Mouse (Mus musculus): ENCODE data around the gene Ccl2. TPM values are rescaled to one million over a fixed set of nuclear protein-coding genes. Genes with fewer than 3 reads are reported as not detected.

The Ccl2 gene
- 2.1 TPM in 1 of 2 replicates, not detected in the other for total RNA-seq (2017)

- ATAC-seq (replicated peaks; ENCODE audit: low read depth, poor library complexity, severe bottlenecking) = peak; percentile 93
Observed at GRCm38 (mm10) chr11:82035356-82035755, at the start of gene Ccl2. Ccl2 (plus strand) TSS chr11:82035571.

GRCm38 (mm10) chr11:81996172-81996841 lies 39.1 kb upstream of the Ccl2 start:
- peak; percentile 93 for ATAC-seq (replicated peaks; ENCODE audit: low read depth, poor library complexity, severe bottlenecking)

- no peak for ATAC-seq (replicated peaks; ENCODE audit: low read depth, poor library complexity, severe bottlenecking)
Observed at GRCm38 (mm10) chr11:81997085-81997484, 38.3 kb upstream of the Ccl2 start.

- no peak for ATAC-seq (replicated peaks; ENCODE audit: low read depth, poor library complexity, severe bottlenecking)
Observed at GRCm38 (mm10) chr11:81998646-81999045, 36.7 kb upstream of the Ccl2 start.

GRCm38 (mm10) chr11:81999469-81999868 lies 35.9 kb upstream of the Ccl2 start:
- no peak; the same call in 1 of the 2 replicates for ATAC-seq (replicated peaks; ENCODE audit: low read depth, poor library complexity, severe bottlenecking)

DNA sequence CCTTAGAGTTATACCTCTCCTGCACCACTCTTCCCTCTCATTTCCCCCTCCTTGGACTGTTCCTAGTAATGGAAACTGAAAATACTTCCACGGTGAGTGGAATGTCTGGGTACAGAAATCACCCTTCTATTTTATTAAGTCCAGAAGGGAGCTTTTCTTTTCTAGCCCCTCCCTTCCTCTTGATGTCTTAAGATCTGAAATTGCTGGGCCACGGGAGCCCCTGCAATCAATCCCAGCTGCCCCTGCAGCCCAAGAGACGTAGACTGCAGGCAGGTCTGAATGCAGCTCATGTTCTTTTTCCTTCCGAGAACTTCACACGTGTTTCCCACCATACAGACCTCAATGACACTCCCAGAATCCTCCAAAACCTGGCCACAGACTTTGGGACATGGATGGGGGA lies 34.8 kb upstream of the Ccl2 start:
- ATAC-seq (replicated peaks; ENCODE audit: low read depth, poor library complexity, severe bottlenecking) = no peak

DNA sequence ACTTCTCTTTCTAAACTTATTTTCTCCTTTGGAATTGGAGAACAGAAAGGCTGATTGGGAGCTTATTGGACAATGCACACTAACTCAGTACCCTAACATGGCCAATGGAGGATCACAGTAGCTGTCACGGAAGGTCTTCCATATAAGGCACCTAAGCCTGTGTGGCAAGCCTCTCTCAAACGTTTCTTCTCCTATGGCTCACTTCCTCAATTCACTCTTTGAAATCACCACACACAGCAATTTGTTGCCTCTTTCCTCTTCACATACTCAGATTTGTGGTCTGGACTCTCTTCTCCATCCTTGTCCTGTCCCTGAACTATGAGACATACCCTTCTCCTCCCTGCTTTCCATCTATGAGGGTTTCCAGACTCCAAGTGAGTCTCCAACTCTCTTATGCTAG lies 30.6 kb upstream of the Ccl2 start:
- peak; percentile 75 for ATAC-seq (replicated peaks; ENCODE audit: low read depth, poor library complexity, severe bottlenecking)

DNA sequence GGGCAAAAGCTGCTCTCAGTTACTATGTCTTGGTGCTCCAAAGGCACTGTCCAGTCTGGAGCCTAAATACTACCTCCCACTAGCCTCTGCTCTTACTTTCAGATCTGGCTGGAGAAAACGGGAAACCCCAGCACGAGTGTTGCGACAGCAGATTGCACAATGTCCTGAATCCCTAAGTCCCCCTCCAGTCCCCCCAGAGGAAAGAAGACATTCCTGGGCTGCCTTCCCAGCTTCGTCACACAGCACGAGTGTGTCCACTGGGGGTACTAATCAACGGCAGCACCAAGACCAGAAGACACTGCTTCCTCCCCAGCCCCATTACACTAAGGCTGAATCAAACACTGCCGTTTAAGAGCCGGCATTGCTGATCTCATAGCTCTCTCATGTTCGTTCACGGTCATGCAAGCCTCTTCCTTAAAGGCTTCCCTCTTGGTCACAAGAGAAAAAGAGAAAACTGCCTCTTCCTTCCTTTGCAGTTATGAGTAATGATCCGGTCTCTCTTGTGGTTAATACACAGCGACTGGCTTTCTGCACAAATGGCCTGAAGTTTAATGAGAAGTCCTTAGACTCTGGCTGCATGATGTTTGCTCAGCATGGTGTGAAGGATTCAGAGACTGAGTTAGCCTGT lies 28.5 kb upstream of the Ccl2 start:
- ATAC-seq (replicated peaks; ENCODE audit: low read depth, poor library complexity, severe bottlenecking) = peak; percentile 61

- no peak for ATAC-seq (replicated peaks; ENCODE audit: low read depth, poor library complexity, severe bottlenecking)
Observed at GRCm38 (mm10) chr11:82010115-82010514, 25.3 kb upstream of the Ccl2 start.

GRCm38 (mm10) chr11:82011411-82012193 lies 23.8 kb upstream of the Ccl2 start:
- no peak for ATAC-seq (replicated peaks; ENCODE audit: low read depth, poor library complexity, severe bottlenecking)

DNA sequence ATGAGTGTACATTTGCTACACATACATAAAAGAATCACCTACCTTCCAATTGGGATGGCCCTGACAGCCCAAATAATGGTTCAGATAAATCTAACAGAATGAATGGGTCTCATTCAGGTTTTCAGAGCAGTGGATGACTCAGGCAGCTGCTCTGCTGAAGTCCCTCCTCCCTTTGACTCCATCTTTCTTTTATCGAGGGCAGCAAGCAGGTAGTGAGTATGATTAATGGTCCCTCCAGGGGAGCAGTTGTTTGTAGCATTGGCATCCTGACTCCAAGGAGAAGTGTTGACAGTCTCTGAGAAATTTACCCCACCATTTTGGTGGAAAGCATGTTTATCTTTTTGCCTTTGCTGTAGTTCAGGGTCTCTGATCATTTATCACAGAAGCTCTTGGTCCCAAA lies 21.6 kb upstream of the Ccl2 start:
- no peak for ATAC-seq (replicated peaks; ENCODE audit: low read depth, poor library complexity, severe bottlenecking)

DNA sequence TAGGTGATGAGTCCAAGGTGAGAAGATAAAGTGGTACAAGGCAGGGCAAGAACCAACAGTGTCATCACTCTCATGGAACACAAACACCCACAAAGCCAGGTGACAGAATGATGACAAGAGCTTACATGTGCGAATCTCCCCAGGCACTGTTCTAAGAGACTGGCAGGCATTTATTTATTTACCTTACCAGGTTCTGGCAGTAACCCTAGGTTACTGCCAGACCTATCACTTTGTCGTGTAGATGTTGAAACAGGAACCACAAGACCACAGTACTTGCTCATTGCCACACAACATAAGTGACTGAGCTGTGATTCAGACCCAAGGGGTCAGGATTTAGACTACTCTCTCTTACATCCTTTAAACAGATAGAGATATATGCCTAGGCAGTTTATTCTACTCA lies 20.3 kb upstream of the Ccl2 start:
- ATAC-seq (replicated peaks; ENCODE audit: low read depth, poor library complexity, severe bottlenecking) = peak; percentile 79

- no peak for ATAC-seq (replicated peaks; ENCODE audit: low read depth, poor library complexity, severe bottlenecking)
Observed at GRCm38 (mm10) chr11:82016181-82016780, 19.1 kb upstream of the Ccl2 start.

GRCm38 (mm10) chr11:82019389-82019788 lies 16.0 kb upstream of the Ccl2 start:
- no peak for ATAC-seq (replicated peaks; ENCODE audit: low read depth, poor library complexity, severe bottlenecking)

GRCm38 (mm10) chr11:82019793-82020192 lies 15.6 kb upstream of the Ccl2 start:
- ATAC-seq (replicated peaks; ENCODE audit: low read depth, poor library complexity, severe bottlenecking) = no peak

GRCm38 (mm10) chr11:82021406-82021805 lies 14.0 kb upstream of the Ccl2 start:
- peak; percentile 69 for ATAC-seq (replicated peaks; ENCODE audit: low read depth, poor library complexity, severe bottlenecking)

DNA sequence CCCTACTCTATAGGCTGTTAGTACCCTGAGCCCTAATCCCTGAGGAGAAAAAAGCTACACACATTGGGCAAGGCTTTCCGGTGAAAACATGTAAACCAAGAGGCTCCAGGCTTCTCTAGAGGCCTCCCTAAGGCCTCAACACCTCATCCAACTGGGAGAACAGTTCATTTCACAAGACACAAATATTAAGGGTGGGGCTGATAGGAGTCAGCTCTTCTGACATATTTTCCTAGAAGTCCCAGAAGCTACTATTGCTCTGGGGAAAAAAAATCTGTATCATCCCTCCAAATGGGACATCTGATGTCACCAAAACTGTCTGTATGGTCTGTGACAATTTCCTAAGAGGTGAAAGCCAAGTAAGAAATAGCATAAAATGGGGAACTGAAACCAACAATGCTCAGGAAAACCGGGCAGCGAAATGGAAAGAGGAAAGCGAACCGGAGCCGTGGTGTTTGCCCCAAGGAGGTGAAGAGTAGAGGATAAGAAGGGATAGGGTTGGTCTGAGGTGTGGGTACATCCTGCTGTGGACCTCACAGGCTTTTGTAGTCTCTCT lies 12.8 kb upstream of the Ccl2 start:
- ATAC-seq (replicated peaks; ENCODE audit: low read depth, poor library complexity, severe bottlenecking) = peak; percentile 45

DNA sequence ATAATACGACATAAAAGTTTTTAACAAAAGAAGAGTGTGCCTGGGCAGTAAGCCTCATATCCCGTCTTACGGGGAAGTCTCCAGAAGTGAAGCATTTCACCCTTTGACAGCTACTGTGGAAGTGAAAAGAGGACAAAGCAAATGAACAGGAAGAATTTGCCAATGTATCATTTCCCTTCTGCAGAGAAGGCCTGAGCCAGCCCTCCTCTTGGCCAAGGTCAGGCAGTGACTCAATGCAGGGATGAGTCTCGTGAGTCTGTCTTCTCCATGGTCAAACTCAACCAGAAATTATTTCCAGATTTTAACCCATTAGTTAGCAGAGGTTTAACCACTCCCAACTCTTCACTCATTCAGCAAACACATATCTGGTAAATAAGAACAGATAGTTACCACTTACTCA lies 11.6 kb upstream of the Ccl2 start:
- peak; percentile 38 for ATAC-seq (replicated peaks; ENCODE audit: low read depth, poor library complexity, severe bottlenecking)

- no peak for ATAC-seq (replicated peaks; ENCODE audit: low read depth, poor library complexity, severe bottlenecking)
Observed at GRCm38 (mm10) chr11:82030171-82030570, 5.2 kb upstream of the Ccl2 start.

DNA sequence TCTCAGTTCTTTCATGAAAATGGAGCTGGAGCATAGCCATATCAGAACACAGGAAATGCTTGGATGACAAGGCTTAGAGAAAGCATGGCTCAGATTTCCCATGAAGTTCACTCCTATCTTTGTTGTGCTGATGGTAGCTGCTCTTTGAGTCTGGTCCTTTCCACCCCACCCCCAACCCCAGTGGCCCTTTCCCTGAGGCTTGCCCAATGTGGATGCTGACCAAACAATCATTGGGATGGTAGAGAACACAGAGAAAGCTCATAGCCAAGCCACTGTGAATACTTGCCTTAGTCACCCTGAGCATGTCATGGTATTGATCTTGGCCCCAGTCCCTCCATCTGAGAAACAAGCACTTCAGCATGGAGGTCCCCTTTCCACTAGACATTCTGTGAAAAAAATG lies 3.2 kb upstream of the Ccl2 start:
- no peak for ATAC-seq (replicated peaks; ENCODE audit: low read depth, poor library complexity, severe bottlenecking)

Measured in common myeloid progenitor, adult 5-6 weeks (primary cell).